Mouse (Mus musculus) megakaryocyte, embryonic 14.5 days (primary cell): ENCODE measurements around the gene Fshb. TPM values are rescaled to one million over a fixed set of nuclear protein-coding genes. Genes with fewer than 3 reads are reported as not detected.

Experiments used
- H3K27me3 ChIP-seq: replicated peaks from 2 replicates; pipeline ENCODE3; 2012; ENCODE audit warnings: inconsistent platforms
- H3K36me3 ChIP-seq: replicated peaks from 2 replicates; pipeline ENCODE3; 2012; ENCODE audit warnings: low read length, inconsistent platforms, mixed read lengths
- H3K4me1 ChIP-seq: 2 replicates; pipeline ENCODE4 v1.6.1; 2012; ENCODE audit warnings: inconsistent platforms
- H3K4me3 ChIP-seq: replicated peaks from 2 replicates; pipeline ENCODE3; 2012; ENCODE audit warnings: moderate library complexity, mild to moderate bottlenecking, inconsistent platforms
- H3K9me3 ChIP-seq: 2 replicates; pipeline ENCODE4 v1.6.1; 2012; ENCODE audit warnings: inconsistent platforms
- FLI1 ChIP-seq: IDR thresholded peaks from 2 replicates; pipeline ENCODE4 v1.6.1; 2012; ENCODE audit warnings: low read length, inconsistent platforms, mixed read lengths
- GATA1 ChIP-seq: IDR thresholded peaks from 3 replicates; pipeline ENCODE4 v1.6.1; 2012; ENCODE audit warnings: mixed read lengths, low read length, inconsistent platforms, borderline replicate concordance
- polyA plus RNA-seq: library from polyadenylated mRNA; stranded (reverse); fragments of >175 nt; gene quantifications from 2 replicates; pipeline ENCODE4 v1.2.3, GENCODE M21; 2012; ENCODE audit warnings: low replicate concordance; ENCODE audit not compliant: insufficient read depth

The Fshb gene
- polyA plus RNA-seq, 1 experiment = not detected

- H3K4me3 ChIP-seq = no peak overlapping the region
- H3K27me3 ChIP-seq = no peaks in the 10 kb centered on the region
- no peak for TF ChIP-seq FLI1
- TF ChIP-seq GATA1 = no peak
- H3K4me1 ChIP-seq = no peaks in the 10 kb centered on the region
- H3K9me3 ChIP-seq = peaks cover 19% of the 10 kb centered on the region
- H3K36me3 ChIP-seq = no peaks in the 10 kb centered on the region
These were observed 46.3 kb downstream of the Fshb start for GRCm38 (mm10) chr2:107013161-107013560.

- H3K4me1 ChIP-seq = no peaks in the 10 kb centered on the region
- TF ChIP-seq FLI1 (no peak), GATA1 (no peak)
- H3K9me3 ChIP-seq = peaks cover 19% of the 10 kb centered on the region
- no peaks in the 10 kb centered on the region for H3K36me3 ChIP-seq
- no peaks in the 10 kb centered on the region for H3K27me3 ChIP-seq
- no peak overlapping the region for H3K4me3 ChIP-seq
These were observed 47.1 kb downstream of the Fshb start for GRCm38 (mm10) chr2:107012318-107012717.

GRCm38 (mm10) chr2:107010160-107010559 lies 49.3 kb downstream of the Fshb start:
- TF ChIP-seq GATA1 (no peak), FLI1 (no peak)
- no peaks in the 10 kb centered on the region for H3K36me3 ChIP-seq
- peaks cover 16% of the 10 kb centered on the region for H3K9me3 ChIP-seq
- H3K4me3 ChIP-seq = no peak overlapping the region
- H3K4me1 ChIP-seq = no peaks in the 10 kb centered on the region
- H3K27me3 ChIP-seq = no peaks in the 10 kb centered on the region

- TF ChIP-seq GATA1 = no peak
- Histone ChIP-seq H3K27me3 (no peaks in the 10 kb centered on the region), H3K36me3 (no peaks in the 10 kb centered on the region), H3K9me3 (peaks cover 15% of the 10 kb centered on the region), H3K4me3 (no peak overlapping the region), H3K4me1 (no peaks in the 10 kb centered on the region)
These were observed 53.1 kb downstream of the Fshb start for GRCm38 (mm10) chr2:107006378-107006777.

Other genes with a start within 250 kb of the Fshb start
- gene Arl14ep, start 85.2 kb downstream of the Fshb start, polyA plus RNA-seq = 1.5 TPM in 1 of 2 replicates, not detected in the other
- gene Kcna4, start 231.0 kb upstream of the Fshb start, polyA plus RNA-seq = 0.10 TPM in 1 of 2 replicates, not detected in the other